Mouse (Mus musculus) embryonic fibroblast, embryonic 13.5 days (primary cell): ENCODE results near the gene Zfp661. TPM values are rescaled to one million over a fixed set of nuclear protein-coding genes. Genes with fewer than 3 reads are reported as not detected.
"Not testable (repeated sequence)": the region's sequence is repeated elsewhere in the genome, so short reads cannot be mapped to it uniquely, and the experiment has no call there.

Experiments used
- H3K27ac ChIP-seq: 2 replicates; pipeline ENCODE4 v1.5.1; 2012; ENCODE audit warnings: low read length, control low read depth, inconsistent platforms; ENCODE audit not compliant: insufficient read depth
- H3K4me1 ChIP-seq: 2 replicates; pipeline ENCODE4 v1.6.1; 2011; ENCODE audit warnings: low read length; ENCODE audit not compliant: control insufficient read depth, insufficient read depth
- H3K4me3 ChIP-seq: 2 replicates; pipeline ENCODE4 v1.5.1; 2011; ENCODE audit warnings: mild to moderate bottlenecking, control low read depth, low read length; ENCODE audit not compliant: insufficient read depth
- CTCF ChIP-seq: IDR thresholded peaks from 2 replicates; pipeline ENCODE4 v1.5.1; 2011; ENCODE audit warnings: mild to moderate bottlenecking, control low read depth, low read length, moderate library complexity, borderline replicate concordance; ENCODE audit not compliant: insufficient read depth
- POLR2A ChIP-seq: IDR thresholded peaks from 2 replicates; pipeline ENCODE4 v1.6.1; 2011; ENCODE audit warnings: low read depth, mild to moderate bottlenecking, control low read depth, low read length, moderate library complexity
- polyA plus RNA-seq: library from polyadenylated mRNA; stranded (reverse); fragments of >200 nt; gene quantifications from 2 replicates; pipeline ENCODE4 v1.2.4, GENCODE M21; 2011; ENCODE audit warnings: low read depth; ENCODE audit not compliant: missing spikeins, insufficient read length

Zfp661 gene
- polyA plus RNA-seq, 1 experiment = 2.9 TPM

DNA sequence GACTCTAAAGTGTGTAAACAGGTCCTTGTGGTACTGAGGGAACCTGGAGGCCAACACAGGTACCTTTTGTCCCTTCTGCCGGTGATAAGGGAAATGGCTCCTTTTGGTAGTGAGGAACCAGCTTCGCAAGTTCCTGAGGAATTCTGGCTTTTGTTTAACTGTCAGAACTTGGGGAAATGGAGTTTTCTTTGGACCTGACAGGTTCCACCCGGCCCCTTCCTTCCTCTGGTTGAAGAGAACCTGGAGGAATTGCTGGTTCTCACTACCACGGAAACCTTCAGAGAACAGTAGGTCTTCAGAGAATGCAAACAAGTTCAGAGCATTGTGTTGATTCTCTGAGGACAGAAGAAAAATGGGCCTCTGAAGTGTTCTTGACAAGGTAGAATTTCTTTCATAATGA, 24.5 kb upstream of the Zfp661 start:
- Histone ChIP-seq H3K4me1 (no peaks in the 10 kb centered on the region), H3K27ac (no peak overlapping the region), H3K4me3 (no peak overlapping the region)
- no peak for TF ChIP-seq POLR2A
- no peak for TF ChIP-seq CTCF

DNA sequence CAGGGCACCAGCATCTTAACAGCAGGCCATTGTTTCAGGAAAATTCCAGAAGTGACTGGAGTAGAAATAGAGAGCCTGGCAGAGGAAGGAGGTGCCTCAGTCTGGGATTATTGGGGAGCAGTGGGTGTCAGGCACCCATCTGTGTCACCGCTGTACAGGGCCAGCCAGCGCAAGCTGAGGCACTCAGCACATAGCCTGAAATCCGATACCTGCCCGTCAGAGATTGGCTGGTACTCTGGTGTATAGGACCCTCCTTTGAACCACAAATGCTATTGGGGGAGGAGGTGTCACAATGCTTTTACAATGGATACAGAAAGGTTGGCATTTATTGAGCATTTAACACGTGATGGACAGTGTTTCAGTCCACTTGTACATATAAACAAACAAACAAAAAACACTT, 22.1 kb upstream of the Zfp661 start:
- no peak for TF ChIP-seq POLR2A
- no peak overlapping the region for H3K4me3 ChIP-seq
- no peaks in the 10 kb centered on the region for H3K4me1 ChIP-seq
- no peak overlapping the region for H3K27ac ChIP-seq

DNA sequence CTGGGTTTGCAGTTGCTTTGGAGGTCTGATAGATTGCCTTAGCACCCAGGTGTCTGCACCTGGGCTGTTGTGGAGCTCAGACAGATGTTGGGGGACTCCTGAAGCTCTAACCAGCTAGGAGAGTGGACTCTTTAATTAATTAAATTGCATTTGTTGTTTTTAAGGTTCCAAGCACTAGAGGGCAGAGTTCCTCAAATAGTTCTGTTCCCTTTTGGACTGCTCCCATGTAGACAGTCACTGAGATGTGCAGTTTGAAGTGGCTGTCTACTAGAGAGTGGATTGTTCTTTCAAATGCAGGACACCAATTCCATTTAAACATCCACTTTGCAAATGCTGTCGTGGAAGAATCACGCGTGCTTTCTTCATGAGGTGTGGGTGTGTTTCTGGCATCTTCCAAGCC, 21.3 kb upstream of the Zfp661 start:
- Histone ChIP-seq H3K4me1 (no peaks in the 10 kb centered on the region), H3K27ac (no peak overlapping the region), H3K4me3 (no peak overlapping the region)
- TF ChIP-seq POLR2A (no peak), CTCF (no peak)

DNA sequence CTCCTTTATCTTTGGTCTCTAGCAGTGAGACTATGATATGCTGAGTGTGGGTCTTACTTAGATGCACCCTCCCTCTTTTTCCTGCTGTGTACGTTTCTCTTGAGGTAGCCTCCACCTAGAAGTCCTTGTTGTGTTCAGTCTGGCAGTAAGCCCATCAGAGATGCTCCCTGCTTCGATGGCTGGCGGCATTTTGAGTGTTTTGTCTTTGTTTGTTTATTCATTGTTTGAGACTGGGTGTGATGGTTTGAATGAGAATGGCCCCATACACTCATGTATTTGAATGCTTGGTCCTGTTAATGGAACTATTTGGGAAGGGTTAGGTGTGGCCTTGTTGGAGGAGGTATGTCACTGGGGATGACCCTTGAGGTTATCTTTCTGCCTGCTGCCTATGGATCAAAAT, 18.3 kb upstream of the Zfp661 start:
- no peak for TF ChIP-seq POLR2A
- no peak for TF ChIP-seq CTCF
- no peak overlapping the region for H3K4me3 ChIP-seq
- no peaks in the 10 kb centered on the region for H3K4me1 ChIP-seq
- no peak overlapping the region for H3K27ac ChIP-seq

DNA sequence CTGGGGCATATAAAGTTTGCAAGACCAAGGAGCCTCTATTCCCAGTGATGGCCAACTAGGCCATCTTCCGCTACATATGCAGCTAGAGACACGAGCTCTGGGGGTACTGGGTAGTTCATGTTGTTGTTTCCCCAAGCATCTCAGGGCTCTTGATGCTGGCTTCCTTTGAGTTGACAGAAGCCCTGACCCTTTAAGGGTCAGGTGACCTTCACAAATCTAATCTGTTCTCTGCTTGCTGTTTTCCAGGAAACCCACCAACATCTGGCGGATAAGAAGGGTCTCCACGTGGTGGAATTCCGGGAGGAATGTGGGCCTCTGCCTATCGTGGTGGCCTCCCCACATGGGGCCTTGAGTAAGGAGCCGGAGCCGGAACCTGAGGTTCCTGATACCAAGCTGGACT, 16.5 kb upstream of the Zfp661 start:
- H3K4me1 ChIP-seq, H3K27ac ChIP-seq, H3K4me3 ChIP-seq: not testable (repeated sequence)

DNA sequence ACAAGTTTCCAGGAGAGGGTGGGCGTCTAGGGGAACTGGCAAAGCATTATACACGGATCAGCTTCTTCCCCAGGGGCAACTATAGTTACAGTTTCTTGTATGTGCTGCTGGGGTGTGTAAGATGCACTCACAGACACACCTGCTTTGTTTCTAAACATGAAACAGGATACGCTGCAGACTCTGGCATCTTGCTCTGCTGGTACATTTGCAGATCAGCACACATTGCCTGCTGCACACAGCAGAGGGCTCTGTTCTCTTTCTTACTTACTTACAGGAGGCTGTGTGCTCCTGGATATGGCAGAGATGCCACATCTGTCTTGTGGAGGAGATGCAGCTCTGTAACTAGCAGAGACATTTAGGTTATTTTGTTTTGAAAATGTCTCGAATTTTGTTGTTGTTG, 3.9 kb upstream of the Zfp661 start:
- Histone ChIP-seq H3K4me3 (no peak overlapping the region), H3K27ac (no peak overlapping the region), H3K4me1 (no peaks in the 10 kb centered on the region)
- TF ChIP-seq CTCF (no peak), POLR2A (no peak)

DNA sequence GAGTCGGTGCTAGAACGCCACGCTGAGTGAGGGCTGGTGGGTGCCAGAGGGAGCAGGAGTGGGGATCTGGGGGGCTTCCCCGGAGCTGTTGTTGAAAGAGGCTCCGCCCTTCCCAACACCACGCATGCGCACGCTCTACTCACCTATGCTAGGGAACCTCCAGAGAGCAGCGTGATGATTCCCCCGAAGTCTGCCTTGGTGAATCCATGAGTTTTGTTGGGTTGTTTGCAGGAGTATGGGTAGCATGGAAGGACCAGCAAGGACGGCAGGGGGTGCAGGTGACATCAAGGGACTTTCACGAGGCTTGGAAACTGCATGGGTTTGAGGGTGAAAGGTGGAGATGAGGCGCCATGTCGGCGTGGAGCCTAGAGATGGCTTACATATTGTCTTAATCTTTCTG, 3.3 kb upstream of the Zfp661 start:
- Histone ChIP-seq H3K27ac (no peak overlapping the region), H3K4me1 (no peaks in the 10 kb centered on the region)
- TF ChIP-seq CTCF = no peak
- no peak for TF ChIP-seq POLR2A

DNA sequence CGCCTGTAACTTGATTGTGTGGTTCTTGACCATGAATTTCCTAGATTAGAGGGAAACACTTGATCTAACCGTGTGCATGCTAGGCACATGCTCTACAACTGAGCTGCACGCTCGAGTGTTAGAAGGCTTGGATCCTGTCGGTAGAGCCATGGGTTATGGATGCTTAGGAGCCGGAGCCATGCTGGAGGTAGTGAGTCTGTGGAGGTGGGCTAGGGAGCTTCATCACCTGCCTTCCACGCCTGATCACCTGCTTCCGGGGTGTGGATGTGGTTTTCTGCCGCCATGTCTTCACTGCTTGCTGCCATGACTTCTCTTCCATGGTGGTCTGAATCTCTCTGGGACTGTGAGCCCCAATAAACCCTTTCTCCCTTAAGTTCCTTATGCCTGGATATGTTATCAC, 2.0 kb upstream of the Zfp661 start:
- H3K4me1 ChIP-seq = no peaks in the 10 kb centered on the region
- TF ChIP-seq POLR2A (no peak), CTCF (no peak)
- H3K4me3 ChIP-seq = no peak overlapping the region
- H3K27ac ChIP-seq = no peak overlapping the region

More for the DNA sequence above, 3.3 kb upstream of the Zfp661 start:
- H3K4me3 ChIP-seq = no peak overlapping the region

DNA sequence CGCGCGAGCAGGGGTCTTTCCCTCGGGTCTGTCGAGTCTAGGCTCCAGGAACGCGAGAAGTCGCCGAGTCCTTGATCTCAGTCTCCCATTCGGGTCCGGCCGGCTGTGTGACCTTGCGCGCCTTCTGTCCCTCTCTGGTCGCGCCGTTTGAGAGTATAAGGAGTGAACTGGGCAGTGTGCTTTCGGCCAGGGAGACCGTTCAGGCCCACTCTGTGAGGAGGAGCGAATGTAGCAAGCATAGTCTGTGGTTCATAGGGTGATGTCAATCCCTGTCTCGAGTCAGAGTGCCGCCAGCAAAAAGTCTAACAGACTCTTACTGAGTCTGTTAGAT, 585 bp upstream of the Zfp661 start:
- H3K4me1 ChIP-seq = no peaks in the 10 kb centered on the region
- H3K4me3 ChIP-seq = peak overlapping the region; percentile 93
- TF ChIP-seq POLR2A (no peak), CTCF (no peak)

DNA sequence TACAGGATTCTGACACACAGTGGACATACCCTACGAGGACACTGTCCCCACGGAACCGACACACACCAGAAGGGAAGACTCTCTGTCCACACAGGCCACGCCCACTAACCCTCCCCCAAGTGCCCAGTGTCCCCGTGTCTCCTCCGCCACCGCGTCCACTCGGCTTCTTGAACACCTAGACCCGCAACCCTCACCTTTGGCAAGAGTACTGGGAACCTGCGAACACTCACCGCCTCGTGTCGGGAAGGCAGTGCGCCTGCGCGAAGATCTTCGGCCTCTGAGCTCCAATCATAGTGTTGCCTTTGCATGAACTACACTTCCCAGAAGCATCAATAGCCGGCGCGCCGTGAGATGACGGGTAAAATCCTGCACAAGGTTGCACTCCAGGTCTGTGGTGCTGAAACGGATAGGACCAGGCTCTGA, 2.4 kb downstream of the Zfp661 start:
- no peaks in the 10 kb centered on the region for H3K4me1 ChIP-seq
- H3K4me3 ChIP-seq = peak overlapping the region; percentile 82
- TF ChIP-seq CTCF (no peak), POLR2A (peak; percentile 96)
- no peak overlapping the region for H3K27ac ChIP-seq

More for the DNA sequence above, 585 bp upstream of the Zfp661 start:
- H3K27ac ChIP-seq = no peak overlapping the region

DNA sequence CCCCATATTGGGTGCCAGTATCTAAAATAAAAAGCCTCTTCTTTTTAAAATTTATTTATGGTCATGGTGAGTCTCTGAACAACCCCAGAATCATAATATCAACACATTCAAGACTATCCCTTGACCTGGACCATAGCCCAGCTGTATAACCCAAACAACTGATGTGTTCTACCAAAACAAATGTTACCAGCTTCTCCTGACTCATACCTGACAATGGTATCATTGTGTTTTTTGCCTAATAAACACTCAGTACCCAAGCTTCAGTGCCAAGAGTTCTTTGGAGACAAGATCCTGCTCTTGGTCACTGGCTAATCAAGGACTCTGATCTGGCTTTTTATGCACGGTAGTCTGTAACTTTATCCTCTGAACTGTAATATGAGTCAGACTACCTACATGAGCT, 13.6 kb downstream of the Zfp661 start:
- no peak overlapping the region for H3K4me3 ChIP-seq
- TF ChIP-seq CTCF (no peak), POLR2A (no peak)
- H3K27ac ChIP-seq = no peak overlapping the region
- H3K4me1 ChIP-seq = no peaks in the 10 kb centered on the region
